8 mouse cellular contexts compared by ENCODE assay signal in genomic region chr12:17266673-17266990, GRCm38 (mm10). TPM values are rescaled to one million over a fixed set of nuclear protein-coding genes. Genes with fewer than 3 reads are reported as not detected.
DNase-seq lines count a peak whose midpoint lies in the region; ATAC-seq and TF ChIP-seq lines count a peak whose summit lies in the region.

No protein-coding gene starts in this region.

- peak overlapping the region; percentile 78 for H3K4me2 ChIP-seq in limb, embryonic 14.5 days (replicated peaks; ENCODE audit: low read depth, low read length, severe bottlenecking)
- H3K4me2 ChIP-seq in stomach, embryonic 16.5 days (ENCODE audit: low read depth, low read length): peak overlapping the region; percentile 84

- H3K27ac ChIP-seq in testis, adult 2 months (ENCODE audit: control insufficient read depth, insufficient read depth, low read depth, low read length): peak overlapping the region; percentile 87
- peak overlapping the region; percentile 70 for H3K27ac ChIP-seq in limb, embryonic 14.5 days (replicated peaks; ENCODE audit: low read depth, low read length)
- peak overlapping the region; percentile 72 for H3K27ac ChIP-seq in stomach, embryonic 16.5 days (ENCODE audit: low read length)

- TF ChIP-seq POLR2A in testis, adult 2 months (IDR thresholded peaks at IDR 0.05; ENCODE audit: control insufficient read depth, low read depth, low read length): no peak
- TF ChIP-seq POLR2A in limb, embryonic 14.5 days (IDR thresholded peaks at IDR 0.05; ENCODE audit: borderline replicate concordance, extremely low read depth, insufficient read depth, insufficient read length): no peak

- H3K4me1 ChIP-seq in testis, adult 2 months (ENCODE audit: control insufficient read depth, insufficient read depth, low read length): peaks cover 8% of the 10 kb centered on the region
- H3K4me1 ChIP-seq in limb, embryonic 14.5 days (ENCODE audit: control insufficient read depth, insufficient read depth, low read length): peaks cover 24% of the 10 kb centered on the region
- peaks cover 22% of the 10 kb centered on the region for H3K4me1 ChIP-seq in stomach, embryonic 16.5 days (ENCODE audit: control insufficient read depth, insufficient read depth, low read length)

- H3K36me3 ChIP-seq in testis, adult 2 months (ENCODE audit: control insufficient read depth, insufficient read depth, low read length): peaks cover 1% of the 10 kb centered on the region; the same call in 1 of the 2 replicates
- peaks cover 28% of the 10 kb centered on the region for H3K36me3 ChIP-seq in limb, embryonic 14.5 days (ENCODE audit: control insufficient read depth, insufficient read depth, low read length)
- peaks cover 10% of the 10 kb centered on the region for H3K36me3 ChIP-seq in stomach, embryonic 16.5 days (ENCODE audit: control insufficient read depth, insufficient read depth, low read length)

- no peaks in the 10 kb centered on the region for H3K27me3 ChIP-seq in testis, adult 2 months (ENCODE audit: control insufficient read depth, insufficient read depth, low read length)
- no peaks in the 10 kb centered on the region for H3K27me3 ChIP-seq in limb, embryonic 14.5 days (ENCODE audit: control insufficient read depth, insufficient read depth, low read length)
- no peaks in the 10 kb centered on the region for H3K27me3 ChIP-seq in stomach, embryonic 16.5 days (ENCODE audit: control insufficient read depth, insufficient read depth, low read length)

- ATAC-seq in limb, embryonic 14.5 days (ENCODE audit: low FRiP score, low read depth): peak; percentile 68
- ATAC-seq in stomach, embryonic 16.5 days (ENCODE audit: insufficient read depth, low FRiP score): peak; percentile 71

- peak overlapping the region; percentile 91 for H3K4me3 ChIP-seq in testis, adult 2 months (ENCODE audit: control insufficient read depth, low read depth, low read length)
- H3K4me3 ChIP-seq in limb, embryonic 14.5 days (replicated peaks; ENCODE audit: low read length): peak overlapping the region; percentile 87
- peak overlapping the region; percentile 93 for H3K4me3 ChIP-seq in stomach, embryonic 16.5 days (replicated peaks; ENCODE audit: low read length)

- WGBS in limb, embryonic 14.5 days: 0% methylated on average over 15 of the region's 21 CpGs
- 0% methylated on average over 21 of the region's 21 CpGs for WGBS in stomach, embryonic 16.5 days

- DNase-seq in embryo, embryonic 10.5 days (ENCODE audit: low spot score): peak; percentile 36
- no peak for DNase-seq in embryo, embryonic 10 days (ENCODE audit: low spot score)
- DNase-seq in testis, postnatal 10 days (ENCODE audit: low spot score): no peak
- no peak for DNase-seq in limb, embryonic 14.5 days (ENCODE audit: low spot score)
- DNase-seq in ovary, adult 18-20 months (ENCODE audit: low spot score): no peak
- DNase-seq in layer of hippocampus, adult 8-10 months (ENCODE audit: low spot score in 2 of 2): no peak

- H3K9me3 ChIP-seq in limb, embryonic 14.5 days (ENCODE audit: control insufficient read depth, low read length): no peaks in the 10 kb centered on the region
- no peaks in the 10 kb centered on the region for H3K9me3 ChIP-seq in stomach, embryonic 16.5 days (replicated peaks; ENCODE audit: control insufficient read depth, low read length)

- peak overlapping the region; percentile 92 for H3K9ac ChIP-seq in limb, embryonic 14.5 days (ENCODE audit: low read depth, low read length, severe bottlenecking)
- peak overlapping the region; percentile 95 for H3K9ac ChIP-seq in stomach, embryonic 16.5 days (ENCODE audit: low read length)

- no peak for TF ChIP-seq CTCF in testis, adult 2 months (IDR thresholded peaks at IDR 0.05; ENCODE audit: control insufficient read depth, insufficient read depth, insufficient replicate concordance, low read depth, low read length)

RNA-seq across cellular contexts. Expression of gene Pdia6, which starts 0.3 kb away (rescaled TPM):
- 97.2 and 119 TPM in 2 replicates for polyA plus RNA-seq in testis, adult 2 months (2012; rRNA removed)
- 316 and 435 TPM in 2 replicates for polyA plus RNA-seq in limb, embryonic 14.5 days (2012; rRNA removed)
- polyA plus RNA-seq in limb, embryonic 14.5 days (2014; fragmentation: Nextera tagmentation; extraction: Ambion mirVana): 574 and 584 TPM in 2 replicates
- polyA plus RNA-seq in stomach, embryonic 16.5 days (2015; fragmentation: Nextera tagmentation; extraction: Ambion mirVana): 654 and 661 TPM in 2 replicates
- total RNA-seq in layer of hippocampus, adult 8-10 months (2022): 100 to 1,000 TPM; 101 to 184 (median 146) TPM
